Mouse (Mus musculus): ENCODE results near the gene Stxbp3. TPM values are rescaled to one million over a fixed set of nuclear protein-coding genes. Genes with fewer than 3 reads are reported as not detected.
"Not testable (repeated sequence)": the region's sequence is repeated elsewhere in the genome, so short reads cannot be mapped to it uniquely, and the experiment has no call there.

Gene Stxbp3
- total and polyA plus RNA-seq, 3 experiments = 15.9 to 32.2 TPM; not detected in 1

DNA sequence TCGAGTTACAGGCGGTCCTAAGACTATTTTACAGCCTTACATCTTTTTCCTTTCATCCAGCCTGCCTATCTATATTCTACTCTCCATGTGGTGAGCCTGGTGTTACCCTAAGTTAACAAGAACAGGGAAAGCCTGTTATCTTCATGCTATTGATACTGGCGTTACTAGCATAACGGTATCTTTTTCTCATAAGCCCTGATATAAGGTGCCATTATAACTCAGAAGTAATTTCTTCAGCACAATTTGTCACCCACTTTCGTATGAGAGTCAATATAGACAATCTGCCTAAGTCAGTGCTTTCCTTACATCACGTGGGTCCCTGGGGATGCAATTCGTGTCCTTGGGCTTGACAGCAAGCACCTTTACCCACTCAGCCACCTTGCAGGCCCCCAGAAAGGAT is 1.3 kb downstream of the Stxbp3 start (continued):
- TF ChIP-seq ZNF384 (IDR thresholded peaks at IDR 0.05; ENCODE audit: low read depth, low read length) (no peak), ZKSCAN1 (IDR thresholded peaks at IDR 0.05; ENCODE audit: low read depth, low read length) (no peak), SMC3 (IDR thresholded peaks at IDR 0.05; ENCODE audit: low read depth, low read length) (no peak), HCFC1 (IDR thresholded peaks at IDR 0.05; ENCODE audit: low read depth, low read length) (no peak), USF2 (IDR thresholded peaks at IDR 0.05; ENCODE audit: borderline replicate concordance in 1 of 2, insufficient read depth in 1 of 2, low read depth in 1 of 2, low read length in 2 of 2) (0 out of 4 replicates have a peak, but pooled peaks of 1 of the 2 experiments have one; percentile 11), CTCF (IDR thresholded peaks at IDR 0.05 in 2 of 3, conservative IDR thresholded peaks at IDR 0.05 in 1 of 3; ENCODE audit: control insufficient read depth in 1 of 3, insufficient read depth in 1 of 3, low read depth in 2 of 3, low read length in 3 of 3, poor library complexity in 1 of 3, severe bottlenecking in 1 of 3) (no peak), NELFE (IDR thresholded peaks at IDR 0.05; ENCODE audit: low read depth, low read length) (no peak), ZMIZ1 (IDR thresholded peaks at IDR 0.05; ENCODE audit: low read depth, low read length) (no peak), RAD21 (IDR thresholded peaks at IDR 0.05; ENCODE audit: low read depth, low read length) (no peak), KAT2A (conservative IDR thresholded peaks at IDR 0.05; ENCODE audit: low read depth, low read length) (no peak), BHLHE40 (IDR thresholded peaks at IDR 0.05; ENCODE audit: borderline replicate concordance, low read depth, low read length) (no peak)

DNA sequence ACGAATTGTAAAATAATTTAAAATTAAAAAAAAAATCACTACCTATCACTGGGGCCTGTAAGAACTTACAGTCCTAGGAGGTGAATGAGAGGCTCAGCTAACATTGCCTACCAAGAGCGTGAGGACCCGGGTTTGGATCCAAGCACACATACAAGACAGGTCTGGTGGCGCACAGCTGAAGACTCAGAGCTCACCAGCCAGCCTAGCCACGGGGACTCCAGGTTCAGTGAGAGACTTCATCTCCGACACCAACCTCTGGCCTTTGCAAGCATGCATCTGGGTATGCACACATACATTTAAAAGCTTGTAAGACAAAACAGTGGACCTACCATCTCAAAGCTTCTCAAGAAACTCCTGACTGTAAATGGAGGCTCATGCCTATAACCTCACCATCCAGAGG is 3.4 kb downstream of the Stxbp3 start:
- TF ChIP-seq GATA1 (IDR thresholded peaks at IDR 0.05; ENCODE audit: low read depth, low read length) = no peak
- TF ChIP-seq ZMIZ1 (IDR thresholded peaks at IDR 0.05; ENCODE audit: low read depth, low read length) = no peak
- no peak for TF ChIP-seq E2F4 (IDR thresholded peaks at IDR 0.05; ENCODE audit: borderline replicate concordance, low read depth, low read length)
- TF ChIP-seq MYC (IDR thresholded peaks at IDR 0.05; ENCODE audit: low read depth, low read length) = no peak
- peaks cover 14 to 17% of the 10 kb centered on the region in 2 experiments for H3K4me1 ChIP-seq (ENCODE audit: control insufficient read depth in 1 of 2, insufficient read depth in 2 of 2, low read length in 2 of 2)

DNA sequence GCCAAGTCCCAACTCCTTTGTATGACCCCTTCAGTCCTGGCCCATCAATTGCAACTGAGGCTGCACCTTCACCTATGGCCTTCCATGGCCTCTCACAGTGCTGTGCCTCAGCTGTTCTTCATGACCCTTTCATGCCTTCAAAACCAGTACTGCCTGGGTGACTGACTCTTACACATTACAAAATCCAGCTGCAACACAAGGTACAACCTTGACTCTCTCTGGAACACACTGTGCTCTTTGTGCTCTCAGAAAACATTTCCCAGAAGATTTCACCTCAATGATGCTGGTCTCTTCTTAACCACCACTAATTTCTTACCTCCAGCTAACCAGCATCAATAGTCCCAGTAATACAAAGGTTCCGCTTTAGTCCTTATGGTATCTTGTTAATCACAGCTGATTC is 6.6 kb downstream of the Stxbp3 start:
- H3K27ac ChIP-seq (ENCODE audit: control insufficient read depth, low read depth, low read length); H3K27me3 ChIP-seq (ENCODE audit: control insufficient read depth in 1 of 2, insufficient read depth in 2 of 2, low read length in 2 of 2); H3K4me3 ChIP-seq (ENCODE audit: control insufficient read depth in 1 of 2, insufficient read depth in 1 of 2, low read depth in 2 of 2, low read length in 2 of 2); H3K9me3 ChIP-seq (replicated peaks; ENCODE audit: insufficient read depth, low read length); H3K9ac ChIP-seq (ENCODE audit: control insufficient read depth, low read depth, low read length, poor library complexity, severe bottlenecking); DNase-seq (ENCODE audit: low read depth, low spot score): not testable (repeated sequence)
- peaks cover 24% of the 10 kb centered on the region for H3K79me2 ChIP-seq (ENCODE audit: control insufficient read depth, insufficient read depth, low read length, poor library complexity)
- TF ChIP-seq RCOR1 (IDR thresholded peaks at IDR 0.05; ENCODE audit: low read depth, low read length) = 0 out of 2 replicates have a peak, but pooled peaks have one; percentile 35
- peaks cover 0 to 25% of the 10 kb centered on the region in 2 experiments; a peak in 3 of 4 replicates for H3K36me3 ChIP-seq (ENCODE audit: control insufficient read depth in 1 of 2, insufficient read depth in 2 of 2, low read length in 2 of 2)
- peaks cover 14 to 15% of the 10 kb centered on the region in 2 experiments for H3K4me1 ChIP-seq (ENCODE audit: control insufficient read depth in 1 of 2, insufficient read depth in 2 of 2, low read length in 2 of 2)

More for the DNA sequence above, 3.4 kb downstream of the Stxbp3 start:
- peaks cover 0 to 28% of the 10 kb centered on the region in 2 experiments; a peak in 3 of 4 replicates for H3K36me3 ChIP-seq (ENCODE audit: control insufficient read depth in 1 of 2, insufficient read depth in 2 of 2, low read length in 2 of 2)
- H3K9ac ChIP-seq (ENCODE audit: control insufficient read depth, low read depth, low read length, poor library complexity, severe bottlenecking) = no peak overlapping the region
- peaks cover 29% of the 10 kb centered on the region for H3K79me2 ChIP-seq (ENCODE audit: control insufficient read depth, insufficient read depth, low read length, poor library complexity)
- H3K4me3 ChIP-seq (ENCODE audit: control insufficient read depth in 1 of 2, insufficient read depth in 1 of 2, low read depth in 2 of 2, low read length in 2 of 2) = no peak overlapping the region
- H3K27ac ChIP-seq (ENCODE audit: control insufficient read depth, low read depth, low read length) = no peak overlapping the region
- H3K9me3 ChIP-seq (replicated peaks; ENCODE audit: insufficient read depth, low read length) = no peaks in the 10 kb centered on the region
- DNase-seq (ENCODE audit: low read depth, low spot score) = no peak
- H3K27me3 ChIP-seq (ENCODE audit: control insufficient read depth in 1 of 2, insufficient read depth in 2 of 2, low read length in 2 of 2) = no peaks in the 10 kb centered on the region
